Mouse (Mus musculus): ENCODE measurements at regions not wholly inside any gene's neighbourhood (a gene's known extent, or its start where the extent isn't known, plus 50 kb on each side); places are given as distances from the start of the nearest gene placed in this dataset.

GRCm38 (mm10) chr9:100194604-100195444 lies 291.8 kb downstream of the Il20rb start:
- DNase-seq: no peak

GRCm38 (mm10) chr9:100194158-100194557 lies 292.4 kb downstream of the Il20rb start:
- DNase-seq: no peak

GRCm38 (mm10) chr9:100184081-100184480 lies 302.5 kb downstream of the Il20rb start:
- DNase-seq: no peak

GRCm38 (mm10) chr9:100176291-100176690 lies 300.3 kb upstream of the Sox14 start:
- DNase-seq: no peak

GRCm38 (mm10) chr9:100166256-100166655 lies 290.3 kb upstream of the Sox14 start:
- peak; percentile 6 for DNase-seq

GRCm38 (mm10) chr9:100161961-100162360 lies 286.0 kb upstream of the Sox14 start:
- no peak for DNase-seq

Measured in lung, postnatal 10 days (tissue).